Mouse (Mus musculus): ENCODE data around the gene Decr2.
"Not testable (repeated sequence)": the region's sequence is repeated elsewhere in the genome, so short reads cannot be mapped to it uniquely, and the experiment has no call there.

Gene Decr2

DNA sequence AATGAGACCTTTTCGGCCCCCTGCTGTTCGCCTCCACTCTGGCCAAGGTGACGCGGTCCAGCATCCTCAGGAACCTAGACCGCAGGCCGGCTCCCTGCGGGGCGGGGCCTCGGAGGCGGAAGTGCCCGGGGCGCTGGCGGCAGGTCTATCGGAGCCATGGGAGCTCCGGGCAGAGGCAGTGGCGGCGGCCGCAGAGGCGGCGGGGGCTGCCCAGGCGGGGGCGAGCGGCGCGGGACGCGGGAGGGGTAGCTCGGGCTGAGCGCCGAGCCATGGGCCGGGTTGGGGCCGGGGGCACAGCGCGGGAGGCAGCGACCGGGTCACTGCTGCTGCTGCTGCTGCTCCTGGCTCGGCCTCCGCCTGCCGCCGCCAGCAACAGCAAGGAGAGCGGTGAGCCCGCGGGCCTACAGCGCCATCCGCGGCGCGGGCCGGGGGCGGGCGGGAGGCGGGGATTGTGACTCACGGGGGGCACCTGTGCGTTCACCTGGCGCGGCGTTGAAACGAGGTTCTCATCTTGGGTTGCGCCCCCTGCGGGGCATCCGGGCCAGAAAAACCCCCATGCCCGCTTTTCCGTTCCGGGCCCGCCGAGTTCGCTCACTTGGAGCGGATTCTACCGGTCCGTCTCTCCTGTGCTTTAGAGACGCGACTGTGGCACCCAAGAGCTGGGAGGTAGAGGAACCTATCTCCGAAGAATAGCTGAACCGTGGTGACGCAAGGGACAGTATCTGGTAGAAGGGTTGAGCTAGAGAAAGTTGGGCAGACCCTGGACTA is 23.2 kb upstream of the Decr2 start, which contains the start of gene Tmem8:
Gene Tmem8 (plus strand): TSS at position 119 of the 768 bp plus-strand sequence.
- DNase-seq (ENCODE audit: low spot score) = peak; percentile 74

DNA sequence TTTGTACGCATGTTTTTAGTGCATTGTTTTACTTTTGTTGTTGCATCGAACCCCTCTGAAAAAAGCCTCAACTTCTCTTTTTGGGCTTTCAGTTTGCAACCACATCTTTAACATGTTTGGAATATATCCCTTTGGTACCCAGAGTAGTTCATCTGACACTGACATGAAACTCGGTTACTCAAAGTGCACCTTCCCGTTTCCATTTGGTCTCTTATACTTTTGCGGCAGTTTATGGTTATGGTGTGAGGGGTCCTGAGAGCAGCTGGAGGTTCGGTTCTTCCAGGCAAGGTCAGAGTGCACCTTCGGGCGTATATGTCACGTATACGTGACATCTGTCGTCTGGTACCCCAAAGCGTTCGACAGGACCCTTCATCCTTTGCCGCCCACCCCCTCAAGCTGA is 22.6 kb upstream of the Decr2 start:
- no peak for DNase-seq (ENCODE audit: low spot score)

DNA sequence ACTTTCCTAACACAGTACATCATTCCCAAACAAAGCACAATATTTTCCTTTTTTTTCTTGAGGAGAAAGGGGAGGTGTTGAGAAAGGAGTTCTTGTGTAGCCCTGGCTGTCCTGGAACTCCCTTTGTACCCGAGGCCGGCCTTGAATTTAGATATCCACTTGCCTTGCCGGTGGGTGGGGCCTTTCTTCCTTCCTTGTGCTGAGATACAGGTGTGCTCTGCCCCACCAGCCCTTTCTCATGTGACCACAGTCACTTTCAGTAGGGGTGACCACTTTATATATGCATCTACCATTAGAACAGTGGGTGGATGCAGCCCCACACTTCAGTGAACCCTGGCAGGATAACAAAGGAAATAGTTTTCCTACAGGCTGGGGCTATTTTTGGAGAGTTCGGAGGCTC is 21.6 kb upstream of the Decr2 start:
- no peak for DNase-seq (ENCODE audit: low spot score)

DNA sequence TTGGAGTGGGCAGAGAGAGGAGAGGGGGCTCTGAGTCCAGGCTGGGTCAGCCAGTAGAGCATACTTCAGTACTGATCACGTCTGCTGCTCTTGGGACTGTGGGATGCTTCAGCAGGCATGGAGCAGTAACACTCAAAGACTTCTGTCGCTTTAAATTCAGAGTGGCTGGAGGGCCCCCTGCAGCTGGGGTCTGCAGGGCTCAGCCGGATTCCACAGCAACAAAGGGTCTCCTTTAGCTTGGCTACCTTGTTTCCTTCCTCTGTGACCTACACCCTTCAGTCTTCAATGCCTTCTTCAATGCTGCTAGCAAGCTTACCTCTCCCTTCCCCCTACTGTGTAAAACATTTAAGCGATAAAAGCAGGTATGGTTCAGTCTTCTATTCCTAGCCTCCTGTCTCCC is 20.9 kb upstream of the Decr2 start:
- DNase-seq (ENCODE audit: low spot score) = no peak

DNA sequence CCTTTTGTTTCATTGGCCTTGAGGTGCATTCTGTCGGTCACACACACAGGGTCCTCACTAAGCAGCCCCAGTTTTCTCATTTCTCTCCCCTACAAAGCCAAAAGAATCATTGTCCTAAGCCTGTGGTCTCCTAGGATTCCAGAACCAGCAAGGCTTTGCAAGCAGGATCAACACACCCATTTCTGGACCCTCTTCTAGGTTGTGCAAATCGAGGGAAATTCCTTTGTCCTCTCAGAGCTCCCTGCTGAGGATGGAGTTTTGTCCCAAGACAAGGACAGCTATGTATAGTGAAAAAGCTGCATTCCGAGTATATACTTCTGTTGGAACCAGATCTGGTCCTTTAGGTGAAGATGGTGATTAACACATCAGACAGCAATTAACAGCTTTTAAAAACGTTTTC is 20.0 kb upstream of the Decr2 start:
- no peak for DNase-seq (ENCODE audit: low spot score)

DNA sequence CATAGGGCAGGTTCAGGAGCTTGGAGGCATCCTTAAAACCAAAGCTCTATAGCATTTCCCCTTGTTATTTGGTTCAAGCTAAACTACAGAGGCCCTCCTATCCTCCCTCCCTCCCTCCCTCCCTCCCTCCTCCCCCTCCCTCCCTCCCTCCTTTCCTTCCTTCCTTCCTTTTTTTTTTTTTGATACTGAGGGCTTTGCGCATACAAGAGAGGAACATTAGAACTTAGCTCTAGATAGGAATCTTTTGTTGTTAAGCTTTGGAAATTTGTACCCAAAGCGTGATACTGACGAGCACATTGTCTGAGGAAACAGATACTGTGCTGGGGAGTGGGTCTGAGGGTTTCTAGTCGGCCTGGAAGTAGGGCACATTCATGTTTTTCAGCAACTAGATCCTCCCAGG is 15.5 kb upstream of the Decr2 start:
- no peak for DNase-seq (ENCODE audit: low spot score)

DNA sequence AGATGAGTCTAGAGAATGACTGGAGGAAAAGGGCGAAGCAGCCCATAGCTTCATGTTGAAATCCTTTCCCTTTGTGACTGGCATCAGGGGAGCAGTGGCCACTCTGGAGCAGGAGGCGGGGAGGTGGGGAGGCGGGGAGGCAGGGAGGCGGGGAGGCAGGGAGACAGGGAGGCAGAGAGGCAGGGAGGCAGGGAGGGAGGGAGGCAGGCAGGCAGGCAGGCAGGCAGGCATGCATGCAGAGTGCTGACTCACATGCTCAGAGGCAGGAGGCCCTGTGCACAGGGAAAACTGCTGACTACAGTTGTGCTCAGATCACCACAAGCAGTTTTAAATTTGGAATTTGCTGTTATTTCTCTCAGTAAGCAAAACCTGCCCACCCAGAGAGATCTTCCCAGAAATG is 11.3 kb upstream of the Decr2 start:
- no peak for DNase-seq (ENCODE audit: low spot score)

DNA sequence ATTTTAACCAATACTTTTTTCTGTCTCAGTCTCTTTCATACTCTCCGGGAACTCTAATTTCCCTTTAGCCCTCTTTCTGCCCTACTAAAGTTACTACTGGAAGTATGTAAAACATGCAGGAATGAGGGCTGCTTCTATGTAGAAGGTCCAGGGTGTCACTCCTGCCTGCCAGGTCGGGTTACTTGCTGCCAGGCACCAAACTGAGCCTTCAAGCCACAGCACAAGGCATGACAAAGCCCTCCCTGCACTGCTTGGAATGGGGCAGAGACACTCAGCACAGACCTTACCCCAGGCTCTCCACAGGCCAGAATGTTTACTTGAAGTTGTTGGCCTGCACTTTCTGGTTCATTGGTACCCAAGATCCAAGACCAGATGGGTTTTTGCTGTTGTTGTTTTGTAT is 10.0 kb upstream of the Decr2 start:
- DNase-seq (ENCODE audit: low spot score) = no peak

DNA sequence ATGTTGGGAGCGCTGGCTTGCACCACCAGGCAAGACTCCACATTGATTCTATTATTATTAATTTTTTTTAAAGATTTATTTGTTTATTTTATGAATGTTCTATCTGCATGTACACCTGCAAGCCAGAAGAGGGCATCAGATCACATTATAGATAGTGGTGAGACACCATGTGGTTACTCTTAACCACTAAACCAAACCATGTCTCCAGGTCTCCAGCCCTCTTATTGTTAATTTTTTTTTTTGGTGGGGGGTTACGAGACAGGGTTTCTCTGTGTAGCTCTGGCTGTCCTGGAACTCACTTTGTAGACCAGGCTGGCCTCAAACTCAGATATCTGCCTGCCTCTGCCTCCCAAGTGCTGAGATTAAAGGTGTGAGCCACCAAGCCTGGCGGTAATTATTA is 9.2 kb upstream of the Decr2 start:
- DNase-seq (ENCODE audit: low spot score) = not testable (repeated sequence)

DNA sequence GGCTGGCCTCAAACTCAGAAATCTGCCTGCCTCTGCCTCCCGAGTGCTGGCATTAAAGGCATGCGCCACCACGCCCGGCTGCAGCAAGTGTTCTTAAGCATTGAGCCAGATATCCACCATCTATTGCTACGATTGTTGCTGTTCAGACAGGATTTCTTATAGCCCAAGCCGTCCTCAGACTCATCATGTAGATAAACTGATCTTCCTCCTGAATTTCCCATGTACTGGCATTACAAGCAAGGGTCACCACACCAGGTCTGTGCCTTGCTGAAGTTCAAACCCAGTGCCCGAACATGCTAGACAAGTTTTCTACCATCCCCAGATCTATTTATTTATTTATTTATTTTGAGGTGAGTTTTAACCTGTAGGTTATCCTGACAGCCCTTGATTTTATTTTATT is 8.3 kb upstream of the Decr2 start:
- DNase-seq (ENCODE audit: low spot score) = no peak

DNA sequence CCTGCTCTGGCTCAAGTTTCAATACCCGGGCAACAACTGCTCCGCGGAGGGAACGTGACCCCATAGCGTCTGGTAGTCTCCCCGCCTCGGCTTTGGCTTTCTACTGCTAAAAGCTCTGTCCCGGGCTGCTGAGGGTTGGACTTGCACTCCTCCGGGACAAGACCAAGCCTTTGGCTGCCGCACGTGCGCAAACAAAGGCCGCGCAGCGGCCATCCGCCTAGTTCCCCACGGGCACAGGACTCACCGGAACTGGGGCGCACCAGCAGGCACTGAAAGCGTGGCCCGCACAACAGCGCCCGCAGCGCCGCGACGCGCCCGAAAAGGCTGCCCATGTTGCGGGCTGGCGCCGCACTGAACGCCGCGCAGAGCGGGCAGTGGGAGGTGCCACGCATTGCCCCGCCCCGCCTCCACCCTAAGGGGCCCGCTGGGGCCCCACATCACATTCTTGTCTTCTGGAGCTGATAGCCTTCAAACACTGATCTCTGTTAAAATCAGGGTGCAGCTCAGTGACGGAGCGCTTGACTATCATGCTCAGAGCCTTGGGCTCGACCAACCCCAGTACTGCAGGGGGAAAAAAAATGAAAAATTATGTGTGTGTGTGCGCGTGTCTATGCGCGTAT is 5.1 kb upstream of the Decr2 start, which contains the start of gene Nme4:
Gene Nme4 (minus strand): TSS at position 482 of the 620 bp plus-strand sequence.
- DNase-seq (ENCODE audit: low spot score) = peak; percentile 52

DNA sequence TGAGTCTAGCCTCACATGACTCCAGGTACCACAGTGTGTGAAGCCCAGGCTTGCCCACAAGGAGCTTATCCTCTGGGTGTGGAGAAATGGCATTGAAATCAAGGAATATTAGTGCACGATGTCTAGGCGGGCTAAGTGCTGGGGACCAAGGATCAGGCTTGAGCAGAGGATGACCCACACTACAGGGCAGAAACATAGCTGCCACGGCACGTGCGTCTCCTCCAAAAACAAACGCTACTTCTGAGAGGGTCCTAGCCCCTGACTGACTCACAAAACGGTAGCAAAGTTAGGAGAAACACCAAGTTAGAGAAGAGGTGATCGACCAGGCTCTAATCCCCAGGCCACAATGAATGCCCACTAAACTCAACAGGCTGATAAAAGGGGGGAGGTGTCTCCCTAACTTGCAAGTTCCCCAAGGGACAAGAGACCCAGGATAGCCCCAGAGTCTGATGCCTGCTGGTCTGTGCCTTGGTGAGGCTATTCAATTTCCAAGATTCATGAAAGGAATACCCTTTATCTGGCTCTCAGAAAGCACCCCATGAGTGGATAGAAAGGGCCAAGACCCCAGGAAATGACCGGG is 4.5 kb upstream of the Decr2 start:
- DNase-seq (ENCODE audit: low spot score) = no peak

DNA sequence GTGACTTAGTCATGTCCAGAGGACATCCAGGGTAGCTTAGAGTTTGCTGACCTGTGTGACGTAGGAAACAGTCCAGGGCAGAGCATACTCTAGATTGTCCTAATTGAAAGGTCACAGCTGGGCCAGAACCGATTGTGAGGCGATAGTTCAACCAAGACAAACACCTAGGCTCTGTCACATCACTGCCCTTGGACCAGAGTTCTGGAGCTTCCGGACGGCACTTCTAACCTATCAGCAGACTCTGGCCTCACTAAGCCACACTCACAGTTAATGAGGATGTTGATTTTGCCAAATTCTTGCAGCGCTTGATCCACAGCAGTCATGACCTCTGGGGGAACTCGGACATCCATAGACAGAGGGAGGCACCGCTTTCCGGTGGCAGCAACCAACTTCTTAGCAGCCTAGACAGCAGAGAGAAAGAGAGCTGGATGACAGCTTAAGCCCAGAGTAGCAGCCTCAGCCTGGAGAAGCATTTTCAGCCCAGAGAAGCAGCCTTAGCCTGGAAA is 3.0 kb downstream of the Decr2 start:
- no peak for DNase-seq (ENCODE audit: low spot score)

DNA sequence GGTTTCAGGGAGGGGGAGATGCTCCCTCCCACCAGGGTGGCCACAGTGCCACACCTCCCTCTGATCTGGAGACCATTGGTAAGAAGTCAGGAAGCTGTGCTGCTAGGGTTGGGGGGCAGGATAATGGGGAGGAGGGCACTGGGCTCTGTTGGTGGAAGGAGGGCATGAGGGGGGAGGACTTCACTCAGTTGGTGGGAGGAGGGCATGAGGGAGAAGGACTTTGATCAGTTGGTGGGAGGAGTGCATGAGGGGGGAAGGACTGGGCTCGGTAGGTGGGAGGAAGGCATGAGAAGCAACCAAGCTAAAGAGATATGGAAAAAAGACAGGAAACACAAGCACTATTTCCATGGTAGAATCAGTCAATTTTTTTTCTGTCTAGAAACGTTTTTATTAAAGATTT is 9.3 kb downstream of the Decr2 start:
- no peak for DNase-seq (ENCODE audit: low spot score)

DNA sequence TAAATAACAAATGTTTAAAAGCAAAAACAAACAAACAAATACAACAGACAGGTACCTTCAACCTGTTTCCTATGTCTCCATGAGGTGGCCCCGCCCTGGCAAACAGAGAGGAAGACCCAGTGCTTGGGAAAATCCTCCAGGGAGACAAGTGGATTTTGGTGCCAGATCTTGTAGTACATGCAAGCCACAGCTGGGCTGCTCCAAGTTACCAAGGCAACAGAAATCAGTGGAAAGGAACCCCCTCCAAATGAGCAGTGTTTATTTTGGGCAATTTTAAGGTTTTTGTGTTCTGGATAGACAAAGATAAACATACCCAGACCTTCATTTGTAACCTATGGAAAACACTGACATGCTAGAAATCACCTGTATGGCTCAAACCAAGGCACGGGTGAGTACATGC is 11.3 kb downstream of the Decr2 start:
- no peak for DNase-seq (ENCODE audit: low spot score)

DNA sequence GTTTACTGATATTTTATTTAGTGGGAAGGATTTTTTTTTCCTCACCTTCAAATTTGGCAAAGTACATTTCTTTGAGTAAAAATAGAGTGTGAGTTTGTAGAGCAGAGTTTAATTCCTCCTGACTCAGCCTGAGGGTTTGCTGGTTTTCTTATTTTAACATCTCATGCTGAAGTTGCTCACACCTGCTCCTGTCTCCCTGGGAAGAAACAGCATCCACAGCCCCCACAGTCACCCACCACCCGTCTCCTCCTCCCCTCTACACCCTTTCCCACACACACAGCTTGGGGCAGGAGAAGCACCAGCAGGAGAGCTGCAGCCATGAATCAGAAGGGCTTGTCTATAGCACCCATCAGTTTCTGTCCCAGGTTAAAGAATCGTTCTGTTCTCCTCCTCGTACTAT is 14.9 kb downstream of the Decr2 start:
- no peak for DNase-seq (ENCODE audit: low spot score)

DNA sequence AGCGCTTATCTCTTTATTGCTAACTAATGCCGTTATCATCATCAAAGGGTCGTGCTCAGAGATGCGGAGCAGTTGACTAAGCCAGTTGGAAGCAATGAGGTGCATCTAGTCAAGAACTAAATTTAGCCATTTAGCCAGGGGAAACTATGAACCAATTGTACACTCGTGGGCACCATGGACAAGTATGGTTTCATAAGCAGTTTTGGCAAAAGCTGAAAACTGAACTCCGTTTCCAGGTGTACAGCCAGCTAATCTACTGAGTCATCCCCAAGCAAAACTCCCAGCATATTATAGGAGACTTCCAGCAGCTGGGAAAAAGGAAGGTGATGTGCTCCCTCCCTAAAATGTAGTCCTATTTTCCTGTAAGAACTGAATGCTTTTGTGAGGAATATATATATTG is 20.0 kb downstream of the Decr2 start:
- no peak for DNase-seq (ENCODE audit: low spot score)

DNA sequence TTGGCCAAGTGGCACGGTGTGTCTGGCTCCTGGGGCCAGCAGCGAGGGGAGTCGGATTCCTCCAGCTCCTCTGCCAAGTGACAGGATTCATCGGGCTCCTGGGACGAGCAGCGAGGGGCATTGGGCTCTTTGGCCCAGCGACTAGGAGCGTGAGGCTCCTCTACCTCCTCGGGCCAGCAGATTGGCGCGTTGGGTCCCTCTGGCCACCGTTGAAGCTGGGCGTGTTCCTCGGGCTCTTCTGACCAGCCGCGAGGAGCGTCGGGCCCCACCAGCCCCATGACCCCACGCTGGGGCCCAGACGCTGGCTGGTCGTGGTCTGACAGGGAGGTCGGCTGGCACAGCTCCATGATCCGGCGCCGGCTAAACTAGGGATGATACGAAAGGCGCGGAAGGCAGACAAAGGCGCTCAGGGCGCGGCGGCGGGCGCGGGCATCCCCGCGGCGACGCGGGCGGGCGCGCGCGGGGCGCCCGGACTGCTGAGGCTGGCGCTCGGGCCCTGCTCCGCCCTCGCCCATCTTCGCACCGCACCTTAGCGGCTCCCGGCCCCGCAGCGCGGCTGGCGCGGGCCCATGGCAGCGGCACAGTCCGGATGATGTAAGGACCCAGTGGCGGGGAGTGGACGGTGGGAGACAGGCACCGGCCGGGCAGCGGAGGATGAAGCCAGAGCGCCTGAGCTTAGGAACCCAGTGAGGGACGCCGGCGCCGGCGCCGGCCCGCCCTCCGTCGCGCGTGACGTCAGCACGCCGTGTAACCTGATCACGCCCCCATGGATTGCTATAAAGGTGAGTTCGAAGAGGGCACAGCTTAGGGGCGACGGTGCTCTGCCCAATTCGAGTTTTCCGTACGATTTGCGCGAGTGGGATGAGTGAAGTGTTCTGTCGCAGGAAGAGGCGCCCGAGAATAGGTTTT is 21.1 kb downstream of the Decr2 start, which contains the start of gene Rab11fip3:
Gene Rab11fip3 (minus strand): TSS at position 725 of the 909 bp plus-strand sequence.
- DNase-seq (ENCODE audit: low spot score) = peak; percentile 79

DNA sequence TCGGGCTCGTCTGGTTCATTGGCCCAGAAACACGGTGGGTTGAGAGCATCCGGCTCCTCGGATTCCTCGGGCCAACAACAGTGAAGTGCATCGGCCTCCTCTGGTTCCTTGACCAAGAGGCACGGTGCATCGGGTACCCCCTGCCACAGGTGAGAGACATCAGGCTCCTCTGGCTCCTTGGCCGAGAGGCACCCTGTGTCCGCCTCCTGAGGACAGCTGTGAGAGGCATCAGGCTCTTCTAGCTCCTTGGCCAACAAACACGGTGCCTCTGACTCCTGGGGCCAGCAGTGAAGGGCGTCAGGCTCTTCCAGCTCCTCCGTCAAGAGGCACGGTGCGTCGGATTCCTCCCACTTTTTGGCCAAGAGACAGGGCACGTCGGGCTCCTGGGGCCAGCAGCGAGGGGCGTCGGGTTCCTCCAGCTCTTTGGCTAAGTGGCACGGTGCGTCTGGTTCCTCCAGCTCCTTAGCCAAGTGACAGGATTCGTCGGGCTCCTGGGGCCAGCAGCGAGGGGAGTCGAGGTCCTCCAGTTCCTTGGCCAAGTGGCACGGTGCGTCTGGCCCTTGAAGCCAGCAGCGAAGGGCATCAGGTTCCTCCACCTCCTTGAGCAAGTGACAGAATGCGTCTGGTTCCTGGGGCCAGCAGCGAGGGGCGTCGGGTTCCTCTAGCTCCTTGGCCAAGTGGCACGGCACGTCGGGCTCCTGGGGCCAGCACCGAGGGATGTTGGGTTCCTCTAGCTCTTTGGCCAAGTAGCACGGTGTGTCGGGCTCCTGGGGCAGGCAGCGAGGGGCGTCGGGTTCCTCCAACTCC is 21.9 kb downstream of the Decr2 start:
- DNase-seq (ENCODE audit: low spot score) = no peak

DNA sequence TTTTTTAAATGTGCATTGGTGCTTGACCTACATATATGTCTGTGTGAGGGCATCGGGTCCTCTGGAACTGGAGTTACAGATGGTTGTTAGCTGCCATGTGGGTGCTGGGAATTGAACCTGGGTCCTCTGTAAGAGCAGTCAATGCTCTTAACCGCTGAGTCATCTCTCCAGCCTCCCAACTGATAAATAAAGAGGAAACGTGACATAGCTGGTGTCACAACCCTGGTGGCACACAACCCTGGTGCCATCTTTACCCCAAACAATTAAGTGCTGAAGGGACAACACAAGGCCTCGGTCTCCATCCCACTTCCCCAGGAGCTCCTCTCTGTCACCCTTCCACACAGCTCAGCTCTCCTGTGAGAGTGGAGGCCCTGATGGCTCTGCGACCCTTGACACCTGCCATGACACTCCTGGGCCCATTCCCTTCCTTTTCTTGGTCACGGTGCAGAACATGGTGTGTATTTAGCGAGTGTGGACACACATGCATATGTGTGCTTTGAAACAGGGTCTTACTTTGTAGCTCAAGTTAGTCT is 23.6 kb downstream of the Decr2 start:
- DNase-seq (ENCODE audit: low spot score) = no peak

DNA sequence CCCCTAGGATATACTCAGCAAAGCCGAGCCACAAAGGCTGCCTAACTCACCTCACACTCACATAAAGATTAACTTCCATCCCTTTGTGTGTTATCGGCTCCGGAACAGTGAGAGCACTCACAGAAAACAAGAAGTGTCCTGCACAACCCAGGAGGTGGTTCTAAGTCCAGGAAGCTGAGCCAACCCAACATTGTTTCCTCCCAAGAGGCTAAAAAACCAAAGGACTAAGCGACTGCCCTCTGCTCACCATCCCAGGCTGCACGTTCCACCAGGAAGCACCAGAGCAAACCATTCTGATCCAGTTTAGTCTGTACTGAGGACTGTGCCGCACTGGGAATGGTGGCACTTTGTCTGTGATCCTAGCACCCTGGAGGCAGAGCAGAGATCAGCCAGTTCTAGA is 25.2 kb downstream of the Decr2 start:
- no peak for DNase-seq (ENCODE audit: low spot score)

All from urinary bladder, postnatal 14 days (tissue).